Mouse (Mus musculus) A20 (cell line): ENCODE results near the gene Opn5.
A peak's percentile ranks its signal among the peaks of the same experiment; 100 is the strongest.

Experiments used
- DNase-seq: peaks from one replicate; pipeline ENCODE4 v3.0.0-alpha.2; 2011; ENCODE audit warnings: low read depth, low spot score

Gene Opn5

GRCm38 (mm10) chr17:42611295-42611694, at the start of gene Opn5:
Opn5 (minus strand) TSS chr17:42611395.
- no peak for DNase-seq

- DNase-seq: peak; percentile 80
These were observed 47.6 kb upstream of the Opn5 start for GRCm38 (mm10) chr17:42658634-42659422.

- no peak for DNase-seq
These were observed 32.2 kb upstream of the Opn5 start for GRCm38 (mm10) chr17:42643416-42643815.

GRCm38 (mm10) chr17:42630206-42630605, 19.0 kb upstream of the Opn5 start:
- DNase-seq: no peak

GRCm38 (mm10) chr17:42613043-42613737, 2.0 kb upstream of the Opn5 start:
- DNase-seq: peak; percentile 53

GRCm38 (mm10) chr17:42608270-42608669, 2.9 kb downstream of the Opn5 start:
- no peak for DNase-seq

- peak; percentile 80 for DNase-seq
These were observed 8.1 kb downstream of the Opn5 start for GRCm38 (mm10) chr17:42602829-42603784.

GRCm38 (mm10) chr17:42586486-42586885, 24.7 kb downstream of the Opn5 start:
- no peak for DNase-seq

GRCm38 (mm10) chr17:42583029-42583331, 28.2 kb downstream of the Opn5 start:
- DNase-seq: no peak

GRCm38 (mm10) chr17:42582281-42583028, 28.7 kb downstream of the Opn5 start:
- DNase-seq: no peak

- no peak for DNase-seq
These were observed 30.6 kb downstream of the Opn5 start for GRCm38 (mm10) chr17:42580623-42581022.

- DNase-seq: no peak
These were observed 31.0 kb downstream of the Opn5 start for GRCm38 (mm10) chr17:42580196-42580595.

GRCm38 (mm10) chr17:42576671-42577168, 34.5 kb downstream of the Opn5 start:
- no peak for DNase-seq

- no peak for DNase-seq
These were observed 37.4 kb downstream of the Opn5 start for GRCm38 (mm10) chr17:42573786-42574185.

GRCm38 (mm10) chr17:42549578-42549977, 61.6 kb downstream of the Opn5 start:
- DNase-seq: no peak

- DNase-seq: no peak
These were observed 81.0 kb downstream of the Opn5 start for GRCm38 (mm10) chr17:42530147-42530546.

GRCm38 (mm10) chr17:42509356-42510262, 101.6 kb downstream of the Opn5 start:
- DNase-seq: no peak
